Mouse (Mus musculus) stomach, postnatal 0 days (tissue): ENCODE results near the gene Klk7. TPM values are rescaled to one million over a fixed set of nuclear protein-coding genes. Genes with fewer than 3 reads are reported as not detected.

Experiments
- ATAC-seq: fragments of 200-750 bp; cut with Nextera tagmentation; 2 replicates; pipeline ENCODE4 v1.8.0; 2017; ENCODE audit not compliant: low FRiP score, low TSS enrichment
- DNase-seq: peaks from one replicate; pipeline ENCODE4 v3.0.0-alpha.2; 2016; ENCODE audit warnings: low spot score
- H3K27ac ChIP-seq: fragments of 300-500 bp; sonication (generic); replicated peaks from 2 replicates; pipeline ENCODE4 v1.5.1; 2014; ENCODE audit warnings: mild to moderate bottlenecking, control low read depth
- H3K27me3 ChIP-seq: fragments of 300-500 bp; sonication (generic); 2 replicates; pipeline ENCODE4 v1.6.1; 2014; ENCODE audit warnings: low read length; ENCODE audit not compliant: control insufficient read depth, insufficient read depth
- H3K36me3 ChIP-seq: fragments of 300-500 bp; sonication (generic); 2 replicates; pipeline ENCODE4 v1.6.1; 2014; ENCODE audit warnings: low read length, mixed read lengths; ENCODE audit not compliant: control insufficient read depth, insufficient read depth
- H3K4me1 ChIP-seq: fragments of 300-500 bp; sonication (generic); replicated peaks from 2 replicates; pipeline ENCODE4 v1.6.1; 2014; ENCODE audit warnings: antibody characterized with exemption; ENCODE audit not compliant: control insufficient read depth, insufficient read depth
- H3K4me2 ChIP-seq: fragments of 300-500 bp; sonication (generic); replicated peaks from 2 replicates; pipeline ENCODE4 v1.6.1; 2014; ENCODE audit warnings: low read depth, mild to moderate bottlenecking, control low read depth, moderate library complexity
- H3K4me3 ChIP-seq: fragments of 300-500 bp; sonication (generic); 2 replicates; pipeline ENCODE4 v1.5.1; 2014; ENCODE audit warnings: low read depth, low read length, control low read depth
- H3K9ac ChIP-seq: fragments of 300-500 bp; sonication (generic); 2 replicates; pipeline ENCODE4 v1.6.1; 2014; ENCODE audit warnings: mild to moderate bottlenecking, low read length, control low read depth, mixed read lengths
- H3K9me3 ChIP-seq: fragments of 300-500 bp; sonication (generic); 2 replicates; pipeline ENCODE4 v1.6.1; 2016; ENCODE audit warnings: low read length; ENCODE audit not compliant: control insufficient read depth
- CTCF ChIP-seq: IDR thresholded peaks from 2 replicates; pipeline ENCODE4 v1.5.1; 2016; ENCODE audit warnings: antibody characterized with exemption, low read depth, mild to moderate bottlenecking, moderate library complexity
- EP300 ChIP-seq: optimal IDR thresholded peaks from 2 replicates; pipeline ENCODE3; 2016; ENCODE audit warnings: antibody characterized with exemption
- WGBS: fragments of 180-500 bp; shearing (Covaris S2); extraction: QIAGEN DNeasy Blood & Tissue Kit; methylation state at CpG from one replicate; pipeline ENCODE4 v1.1.7; 2014; 5-methylcytosine and 5-hydroxymethylcytosine counted together
- polyA plus RNA-seq: library from polyadenylated mRNA; unstranded; fragments of >200 nt; fragmentation: Nextera tagmentation; extraction: Ambion mirVana; gene quantifications from 2 replicates; pipeline ENCODE4 v1.2.1, GENCODE M21; 2015

Klk7 gene
- polyA plus RNA-seq, 1 experiment from 2014 or later: 56.8 TPM

- no peak overlapping the region for H3K27ac ChIP-seq
- WGBS: 59% methylated on average over 3 of the region's 3 CpGs
- ATAC-seq: no peak
- no peak overlapping the region for H3K4me3 ChIP-seq
- peak; percentile 11 for DNase-seq
- H3K27me3 ChIP-seq: no peaks in the 10 kb centered on the region
- H3K9ac ChIP-seq: no peak overlapping the region
- H3K36me3 ChIP-seq: no peaks in the 10 kb centered on the region
- H3K4me2 ChIP-seq: no peak overlapping the region
- TF ChIP-seq EP300: no peak
- no peak for TF ChIP-seq CTCF
- H3K9me3 ChIP-seq: no peaks in the 10 kb centered on the region
- H3K4me1 ChIP-seq: no peaks in the 10 kb centered on the region
Observed at GRCm38 (mm10) chr7:43772901-43773300, 38.2 kb upstream of the Klk7 start.

GRCm38 (mm10) chr7:43774364-43774763 is 36.7 kb upstream of the Klk7 start, which contains the start of gene Klk11:
Gene Klk11 (plus strand): TSS chr7:43774604.
- WGBS: 62% methylated on average over 5 of the region's 5 CpGs
- H3K9me3 ChIP-seq: no peaks in the 10 kb centered on the region
- H3K4me3 ChIP-seq: peak within 1 kb of the TSS; percentile 4; the same call in 1 of the 2 replicates
- H3K27me3 ChIP-seq: no peaks in the 10 kb centered on the region
- no peaks in the 10 kb centered on the region for H3K4me1 ChIP-seq
- peak within 1 kb of the TSS; percentile 45; the same call in 1 of the 2 replicates for H3K9ac ChIP-seq
- ATAC-seq: 0 out of 2 replicates have a peak, but pooled peaks have one; percentile 35
- 0 out of 2 replicates have a peak within 1 kb of the TSS, but pooled peaks have one; percentile 14 for H3K4me2 ChIP-seq
- H3K36me3 ChIP-seq: no peaks in the 10 kb centered on the region
- DNase-seq: peak; percentile 10
- H3K27ac ChIP-seq: peak within 1 kb of the TSS; percentile 83
- TF ChIP-seq CTCF: no peak
- TF ChIP-seq EP300: no peak

- Histone ChIP-seq H3K27me3 (no peaks in the 10 kb centered on the region), H3K4me1 (no peaks in the 10 kb centered on the region), H3K9ac (peak overlapping the region; percentile 45; the same call in 1 of the 2 replicates), H3K36me3 (no peaks in the 10 kb centered on the region), H3K4me3 (peak overlapping the region; percentile 4; the same call in 1 of the 2 replicates), H3K4me2 (0 out of 2 replicates have a peak overlapping the region, but pooled peaks have one; percentile 14), H3K27ac (peak overlapping the region; percentile 83), H3K9me3 (no peaks in the 10 kb centered on the region)
- WGBS: 50% methylated on average over 6 of the region's 6 CpGs
- TF ChIP-seq CTCF (no peak), EP300 (no peak)
- ATAC-seq (0 out of 2 replicates have a peak, but pooled peaks have one; percentile 45), DNase-seq (peak; percentile 13)
Observed at GRCm38 (mm10) chr7:43774802-43775201, 36.3 kb upstream of the Klk7 start.

GRCm38 (mm10) chr7:43775311-43776057 is 35.6 kb upstream of the Klk7 start:
- DNase-seq (peak; percentile 13), ATAC-seq (no peak)
- Histone ChIP-seq H3K4me2 (peak overlapping the region; percentile 29; the same call in 1 of the 2 replicates), H3K4me1 (no peaks in the 10 kb centered on the region), H3K36me3 (no peaks in the 10 kb centered on the region), H3K9me3 (no peaks in the 10 kb centered on the region), H3K27me3 (no peaks in the 10 kb centered on the region), H3K9ac (peak overlapping the region; percentile 45; the same call in 1 of the 2 replicates), H3K27ac (peak overlapping the region; percentile 83), H3K4me3 (peak overlapping the region; percentile 4; the same call in 1 of the 2 replicates)
- 32% methylated on average over 6 of the region's 7 CpGs for WGBS
- TF ChIP-seq EP300 (no peak), CTCF (no peak)

GRCm38 (mm10) chr7:43776506-43776905 is 34.6 kb upstream of the Klk7 start:
- ATAC-seq (no peak), DNase-seq (peak; percentile 10)
- Histone ChIP-seq H3K4me1 (no peaks in the 10 kb centered on the region), H3K4me2 (no peak overlapping the region), H3K27me3 (no peaks in the 10 kb centered on the region), H3K9ac (no peak overlapping the region), H3K36me3 (no peaks in the 10 kb centered on the region), H3K27ac (peak overlapping the region; percentile 83), H3K4me3 (no peak overlapping the region), H3K9me3 (no peaks in the 10 kb centered on the region)
- TF ChIP-seq CTCF (no peak), EP300 (no peak)
- WGBS: 71% methylated on average over 5 of the region's 5 CpGs

- no peak for ATAC-seq
- Histone ChIP-seq H3K4me1 (no peaks in the 10 kb centered on the region), H3K4me2 (no peak overlapping the region), H3K9me3 (no peaks in the 10 kb centered on the region), H3K27me3 (no peaks in the 10 kb centered on the region), H3K9ac (no peak overlapping the region), H3K27ac (no peak overlapping the region), H3K4me3 (no peak overlapping the region), H3K36me3 (no peaks in the 10 kb centered on the region)
- WGBS: 86% methylated on average over 12 of the region's 12 CpGs
- TF ChIP-seq EP300 (no peak), CTCF (no peak)
- DNase-seq: no peak
Observed at GRCm38 (mm10) chr7:43777423-43777822, 33.7 kb upstream of the Klk7 start.
